Mouse (Mus musculus) CD4-positive naive resting alpha-beta T cell, adult 57 days (primary cell): Measurements from ENCODE around the gene Bmp15. TPM values are rescaled to one million over a fixed set of nuclear protein-coding genes. Genes with fewer than 3 reads are reported as not detected.

ENCODE experiments used
- total RNA-seq: library from RNA; stranded (reverse); gene quantifications from one replicate; pipeline ENCODE4 v1.2.4, GENCODE M21; 2023

Gene Bmp15
- total RNA-seq: not detected

DNA sequence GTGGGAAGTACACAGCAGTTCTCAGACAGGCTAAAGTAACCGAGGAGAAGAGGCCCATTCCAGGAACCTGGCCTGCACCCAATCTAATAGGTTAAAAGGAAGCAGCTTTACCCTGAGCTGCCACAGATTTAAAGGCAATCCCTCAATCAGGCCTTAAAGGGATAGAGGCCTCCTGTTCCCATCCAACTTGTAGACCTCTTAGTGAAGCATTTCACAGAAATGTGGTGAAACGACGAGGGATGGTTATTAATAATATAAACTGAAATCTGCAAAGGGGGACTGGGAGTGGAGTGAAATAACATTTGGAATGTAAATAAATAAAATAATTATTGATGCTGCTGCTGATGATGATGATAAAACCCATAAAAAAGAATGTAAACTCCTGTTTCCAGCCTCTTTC, at the start of gene Bmp15:
Bmp15 (minus strand) TSS at position 101 of the 400 bp plus-strand sequence.

Other genes starting within 250 kb of the Bmp15 start
- not detected for gene AU022751, start 237.3 kb downstream of the Bmp15 start, total RNA-seq
- gene Nudt10, start 147.7 kb downstream of the Bmp15 start, total RNA-seq: not detected
- gene Shroom4, start 79.1 kb upstream of the Bmp15 start, total RNA-seq: not detected